Mouse (Mus musculus) CD4-positive, CD25-positive, alpha-beta regulatory T cell, adult 2 months (primary cell): ENCODE data around the gene Fam71d.

Experiments
- DNase-seq: peaks from one replicate; pipeline ENCODE4 v3.0.0-alpha.2; 2012; ENCODE audit warnings: low read depth, low spot score

The Fam71d gene

GRCm38 (mm10) chr12:78691325-78691724 lies at the start of gene Fam71d:
TSS of gene Fam71d (plus strand) at chr12:78691535.
- DNase-seq = no peak

GRCm38 (mm10) chr12:78643691-78644090 lies 47.6 kb upstream of the Fam71d start:
- no peak for DNase-seq

GRCm38 (mm10) chr12:78645282-78645681 lies 46.1 kb upstream of the Fam71d start:
- no peak for DNase-seq

GRCm38 (mm10) chr12:78659718-78660304 lies 31.5 kb upstream of the Fam71d start:
- no peak for DNase-seq

- DNase-seq = peak; percentile 26
Measured at GRCm38 (mm10) chr12:78678101-78678806, 13.1 kb upstream of the Fam71d start.

- DNase-seq = peak; percentile 9
Measured at GRCm38 (mm10) chr12:78678807-78679189, 12.5 kb upstream of the Fam71d start.

GRCm38 (mm10) chr12:78681048-78681447 lies 10.3 kb upstream of the Fam71d start:
- no peak for DNase-seq

- DNase-seq = peak; percentile 53
Measured at GRCm38 (mm10) chr12:78682279-78682678, 9.1 kb upstream of the Fam71d start.

GRCm38 (mm10) chr12:78685669-78686215 lies 5.6 kb upstream of the Fam71d start:
- peak; percentile 53 for DNase-seq

- no peak for DNase-seq
Measured at GRCm38 (mm10) chr12:78688876-78689275, 2.5 kb upstream of the Fam71d start.

- DNase-seq = no peak
Measured at GRCm38 (mm10) chr12:78693281-78693680, 1.9 kb downstream of the Fam71d start.

- no peak for DNase-seq
Measured at GRCm38 (mm10) chr12:78717783-78718182, 26.4 kb downstream of the Fam71d start.

- no peak for DNase-seq
Measured at GRCm38 (mm10) chr12:78727723-78728122, 36.4 kb downstream of the Fam71d start.

GRCm38 (mm10) chr12:78739633-78740032 lies 48.3 kb downstream of the Fam71d start:
- DNase-seq = no peak

- no peak for DNase-seq
Measured at GRCm38 (mm10) chr12:78740289-78740688, 49.0 kb downstream of the Fam71d start.

GRCm38 (mm10) chr12:78746226-78746625 lies 54.9 kb downstream of the Fam71d start:
- DNase-seq = no peak

GRCm38 (mm10) chr12:78747406-78747805 lies 56.1 kb downstream of the Fam71d start:
- no peak for DNase-seq

GRCm38 (mm10) chr12:78748113-78748512 lies 56.8 kb downstream of the Fam71d start:
- no peak for DNase-seq

GRCm38 (mm10) chr12:78748557-78749377 lies 57.4 kb downstream of the Fam71d start, which contains the start of gene Mpp5:
TSS of gene Mpp5 (plus strand) at chr12:78748907.
- peak; percentile 99 for DNase-seq

GRCm38 (mm10) chr12:78749378-78749801 lies 58.1 kb downstream of the Fam71d start:
- DNase-seq = no peak

GRCm38 (mm10) chr12:78761979-78762378 lies 70.6 kb downstream of the Fam71d start:
- peak; percentile 26 for DNase-seq
